Mouse (Mus musculus): Measurements from ENCODE around the gene Gm10642. TPM values are rescaled to one million over a fixed set of nuclear protein-coding genes. Genes with fewer than 3 reads are reported as not detected.

The Gm10642 gene
- polyA plus RNA-seq, 1 experiment = not detected

DNA sequence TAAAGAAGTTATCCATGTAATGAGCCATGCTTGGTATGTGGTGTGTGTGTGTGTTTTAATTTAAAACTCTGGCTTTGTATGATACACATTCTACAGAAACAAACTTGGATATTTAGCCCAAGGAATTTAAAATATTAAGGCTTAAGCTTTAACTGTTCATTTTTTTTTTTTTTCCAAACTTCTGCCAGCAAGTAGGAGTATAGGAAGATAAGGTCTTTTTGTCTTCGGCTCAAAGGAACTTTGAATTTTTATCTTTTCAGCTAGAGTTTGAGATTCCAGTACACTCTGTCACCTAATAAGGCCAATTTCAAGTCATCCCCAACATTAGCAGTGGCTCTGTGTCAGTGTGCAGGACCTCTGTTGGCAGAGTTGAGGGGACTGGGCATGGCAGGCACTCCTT is 26.2 kb downstream of the Gm10642 start:
- no peak overlapping the region for H3K4me3 ChIP-seq (ENCODE audit: insufficient read depth, low read depth, low read length)
- H3K27ac ChIP-seq (ENCODE audit: insufficient read depth, low read depth, low read length) = no peak overlapping the region
- TF ChIP-seq CTCF (IDR thresholded peaks at IDR 0.05; ENCODE audit: insufficient read depth, low read depth, low read length) = no peak
- no peak for TF ChIP-seq POLR2A (IDR thresholded peaks at IDR 0.05; ENCODE audit: insufficient read depth, low read depth, low read length)
- 60% methylated on average over 1 of the region's 1 CpGs for WGBS
- H3K4me1 ChIP-seq (ENCODE audit: control insufficient read depth, insufficient read depth, low read length) = peaks cover 2% of the 10 kb centered on the region; the same call in 1 of the 2 replicates

DNA sequence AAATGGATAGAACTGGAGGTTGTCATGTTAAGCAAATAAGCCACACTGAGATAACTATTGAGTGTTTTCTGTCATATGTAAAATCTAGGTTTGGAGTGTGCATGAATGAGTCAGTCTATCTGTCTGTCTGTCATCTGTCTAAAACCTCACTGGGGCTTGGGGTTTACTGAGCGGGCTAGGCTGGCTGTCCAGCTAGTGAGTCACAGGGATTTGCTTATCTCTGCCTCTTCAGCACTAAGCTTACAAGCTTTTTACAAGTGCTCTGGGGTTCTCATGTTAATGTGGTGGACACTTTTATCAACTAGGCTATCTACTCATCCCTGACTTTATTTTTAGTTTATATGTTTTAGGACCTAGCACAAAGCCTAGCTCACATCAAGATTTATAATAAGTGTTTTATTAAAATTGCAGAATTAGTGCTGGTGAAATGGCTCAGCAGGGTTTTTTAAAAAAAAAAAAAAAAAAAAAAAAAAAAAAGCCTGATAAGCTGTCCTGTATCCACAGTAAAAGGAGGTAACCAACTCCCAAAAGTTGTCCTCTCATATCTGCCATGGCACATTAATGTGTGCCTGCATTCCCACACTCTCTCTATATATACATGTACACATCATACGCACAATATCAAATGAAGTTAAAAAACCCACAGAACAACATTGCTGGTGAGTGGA is 32.4 kb downstream of the Gm10642 start:
- H3K27ac ChIP-seq (ENCODE audit: insufficient read depth, low read depth, low read length) = no peak overlapping the region
- WGBS = 93% methylated on average over 2 of the region's 2 CpGs
- no peaks in the 10 kb centered on the region for H3K4me1 ChIP-seq (ENCODE audit: control insufficient read depth, insufficient read depth, low read length)
- TF ChIP-seq POLR2A (IDR thresholded peaks at IDR 0.05; ENCODE audit: insufficient read depth, low read depth, low read length) (no peak), CTCF (IDR thresholded peaks at IDR 0.05; ENCODE audit: insufficient read depth, low read depth, low read length) (no peak)
- no peak overlapping the region for H3K4me3 ChIP-seq (ENCODE audit: insufficient read depth, low read depth, low read length)

DNA sequence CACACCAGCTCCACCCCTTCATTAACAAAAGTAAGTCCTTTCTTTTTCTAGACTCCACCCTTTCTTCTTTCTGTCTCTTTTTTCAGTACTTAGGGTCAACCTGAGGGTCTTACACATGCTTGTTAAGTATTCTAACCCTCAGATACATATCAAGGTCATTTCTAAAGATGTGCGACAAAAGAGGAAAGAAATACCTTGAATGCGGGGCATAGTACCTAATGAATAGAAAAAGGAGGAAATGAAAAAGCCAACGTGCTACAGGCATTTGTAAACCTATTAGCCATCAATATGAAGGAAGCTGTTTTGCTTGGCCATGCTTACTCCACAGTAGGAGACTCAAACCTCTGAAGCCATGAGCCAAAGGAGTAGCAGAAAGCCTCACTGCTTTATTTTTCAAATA is 33.9 kb downstream of the Gm10642 start:
- 73% methylated on average over 3 of the region's 3 CpGs for WGBS
- Histone ChIP-seq H3K27ac (ENCODE audit: insufficient read depth, low read depth, low read length) (no peak overlapping the region), H3K4me3 (ENCODE audit: insufficient read depth, low read depth, low read length) (no peak overlapping the region), H3K4me1 (ENCODE audit: control insufficient read depth, insufficient read depth, low read length) (no peaks in the 10 kb centered on the region)
- TF ChIP-seq CTCF (IDR thresholded peaks at IDR 0.05; ENCODE audit: insufficient read depth, low read depth, low read length) (no peak), POLR2A (IDR thresholded peaks at IDR 0.05; ENCODE audit: insufficient read depth, low read depth, low read length) (no peak)

DNA sequence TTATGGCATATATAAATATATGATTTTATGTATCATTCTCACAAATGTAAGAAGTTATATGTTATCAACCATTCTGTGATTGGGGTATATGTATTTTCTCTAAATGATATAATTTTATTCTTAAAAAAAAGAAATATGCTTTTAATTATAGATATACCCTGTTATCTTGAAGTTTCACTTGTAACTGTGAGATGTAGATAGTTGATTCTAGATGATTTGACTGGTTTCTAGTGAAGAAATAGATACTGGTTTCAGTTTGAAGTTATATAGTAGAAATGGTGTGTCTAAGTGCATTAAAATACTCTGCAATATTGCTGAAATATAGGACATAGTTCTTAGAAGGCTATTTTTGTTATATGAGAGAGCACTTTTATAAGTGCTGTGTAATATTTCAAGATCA is 34.5 kb downstream of the Gm10642 start:
- TF ChIP-seq POLR2A (IDR thresholded peaks at IDR 0.05; ENCODE audit: insufficient read depth, low read depth, low read length) = no peak
- TF ChIP-seq CTCF (IDR thresholded peaks at IDR 0.05; ENCODE audit: insufficient read depth, low read depth, low read length) = no peak

DNA sequence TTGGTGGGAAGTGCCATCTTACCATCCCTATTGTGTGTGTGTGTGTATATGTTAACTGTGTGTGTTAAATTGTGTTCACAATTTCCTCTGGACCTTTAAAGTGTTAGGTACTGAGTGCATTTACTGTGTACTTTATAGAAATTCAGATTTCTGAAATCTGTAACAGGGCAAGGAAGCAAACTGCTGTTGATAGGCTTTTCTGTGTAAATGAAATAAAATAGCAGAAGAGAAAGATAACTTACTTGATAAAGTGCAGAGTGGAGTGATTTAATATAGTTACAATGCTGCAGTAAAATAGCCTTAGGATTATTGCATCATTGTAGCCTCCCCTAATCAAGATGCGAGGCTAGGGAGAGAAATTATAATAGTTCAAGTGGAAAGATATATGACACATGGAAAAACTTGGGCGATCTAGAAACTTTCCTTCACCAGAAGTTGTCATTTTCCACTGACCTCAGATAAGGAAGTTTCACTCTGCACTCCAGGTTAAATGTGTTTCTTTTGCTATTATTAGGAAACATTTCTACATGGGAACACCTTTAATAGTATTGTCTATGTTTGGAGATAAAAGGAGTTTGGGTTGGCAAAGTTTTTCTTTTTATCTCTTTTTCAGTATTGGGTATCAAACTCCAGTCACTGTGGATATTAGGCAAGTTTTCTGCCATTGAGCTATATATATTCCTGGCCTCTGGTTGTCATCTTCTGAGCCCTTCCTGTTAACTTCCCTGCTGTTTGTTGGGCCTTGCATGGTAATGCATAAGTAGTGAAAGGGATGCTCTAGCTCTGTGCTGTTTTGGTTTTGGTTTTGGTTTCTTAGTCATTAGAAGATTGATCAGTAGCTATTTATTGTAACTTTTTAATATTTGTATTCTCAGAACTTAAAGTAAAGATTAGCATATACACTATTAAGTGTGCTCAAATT is 36.0 kb downstream of the Gm10642 start:
- Histone ChIP-seq H3K27ac (ENCODE audit: insufficient read depth, low read depth, low read length) (no peak overlapping the region), H3K4me1 (ENCODE audit: control insufficient read depth, insufficient read depth, low read length) (no peaks in the 10 kb centered on the region), H3K4me3 (ENCODE audit: insufficient read depth, low read depth, low read length) (no peak overlapping the region)
- TF ChIP-seq CTCF (IDR thresholded peaks at IDR 0.05; ENCODE audit: insufficient read depth, low read depth, low read length) (no peak), POLR2A (IDR thresholded peaks at IDR 0.05; ENCODE audit: insufficient read depth, low read depth, low read length) (no peak)
- WGBS = 75% methylated on average over 2 of the region's 2 CpGs

More for the DNA sequence above, 34.5 kb downstream of the Gm10642 start:
- Histone ChIP-seq H3K4me1 (ENCODE audit: control insufficient read depth, insufficient read depth, low read length) (no peaks in the 10 kb centered on the region), H3K4me3 (ENCODE audit: insufficient read depth, low read depth, low read length) (no peak overlapping the region), H3K27ac (ENCODE audit: insufficient read depth, low read depth, low read length) (no peak overlapping the region)

DNA sequence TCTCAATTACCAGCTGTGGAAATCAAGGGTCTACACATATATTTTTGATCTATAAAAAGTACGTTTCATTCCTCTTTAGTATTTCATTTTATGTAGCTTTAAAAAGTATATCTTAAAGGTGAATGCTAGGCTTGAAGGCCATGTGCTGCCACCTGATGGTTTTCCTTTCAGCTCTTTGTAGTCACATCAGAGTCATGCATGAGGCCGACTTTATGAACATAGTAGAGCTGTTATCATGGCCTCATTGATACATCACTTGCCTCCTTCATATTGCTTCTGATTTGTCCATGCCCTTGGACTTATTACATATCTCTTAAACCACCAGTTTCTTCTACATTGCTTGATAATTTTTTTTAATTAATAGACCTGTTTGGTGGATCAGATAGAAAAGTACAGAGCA is 39.7 kb downstream of the Gm10642 start:
- Histone ChIP-seq H3K27ac (ENCODE audit: insufficient read depth, low read depth, low read length) (no peak overlapping the region), H3K4me1 (ENCODE audit: control insufficient read depth, insufficient read depth, low read length) (no peaks in the 10 kb centered on the region), H3K4me3 (ENCODE audit: insufficient read depth, low read depth, low read length) (no peak overlapping the region)
- 85% methylated on average over 2 of the region's 2 CpGs for WGBS
- TF ChIP-seq POLR2A (IDR thresholded peaks at IDR 0.05; ENCODE audit: insufficient read depth, low read depth, low read length) (no peak), CTCF (IDR thresholded peaks at IDR 0.05; ENCODE audit: insufficient read depth, low read depth, low read length) (no peak)

DNA sequence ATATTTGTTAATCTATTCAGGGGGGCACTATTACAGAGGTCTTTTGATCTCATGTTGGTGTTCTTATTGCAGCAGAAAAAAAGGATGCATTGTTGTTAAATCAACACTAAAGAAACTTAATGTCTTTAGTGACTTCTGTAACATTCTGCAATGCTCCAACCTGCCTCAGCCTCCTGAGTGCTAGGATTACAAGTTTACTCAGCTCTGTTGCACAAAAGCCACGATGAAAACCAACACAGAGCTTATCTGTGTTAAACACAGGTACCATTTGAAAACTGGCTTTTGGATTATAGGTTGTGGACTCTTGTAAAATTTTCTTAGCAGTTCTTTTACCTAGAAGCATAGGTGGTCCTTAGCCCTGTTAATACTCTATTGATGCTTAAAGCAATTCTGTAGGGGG is 42.0 kb downstream of the Gm10642 start:
- no peak overlapping the region for H3K4me3 ChIP-seq (ENCODE audit: insufficient read depth, low read depth, low read length)
- H3K27ac ChIP-seq (ENCODE audit: insufficient read depth, low read depth, low read length) = no peak overlapping the region
- 84% methylated on average over 1 of the region's 1 CpGs for WGBS
- no peaks in the 10 kb centered on the region for H3K4me1 ChIP-seq (ENCODE audit: control insufficient read depth, insufficient read depth, low read length)
- TF ChIP-seq CTCF (IDR thresholded peaks at IDR 0.05; ENCODE audit: insufficient read depth, low read depth, low read length) = no peak
- no peak for TF ChIP-seq POLR2A (IDR thresholded peaks at IDR 0.05; ENCODE audit: insufficient read depth, low read depth, low read length)

DNA sequence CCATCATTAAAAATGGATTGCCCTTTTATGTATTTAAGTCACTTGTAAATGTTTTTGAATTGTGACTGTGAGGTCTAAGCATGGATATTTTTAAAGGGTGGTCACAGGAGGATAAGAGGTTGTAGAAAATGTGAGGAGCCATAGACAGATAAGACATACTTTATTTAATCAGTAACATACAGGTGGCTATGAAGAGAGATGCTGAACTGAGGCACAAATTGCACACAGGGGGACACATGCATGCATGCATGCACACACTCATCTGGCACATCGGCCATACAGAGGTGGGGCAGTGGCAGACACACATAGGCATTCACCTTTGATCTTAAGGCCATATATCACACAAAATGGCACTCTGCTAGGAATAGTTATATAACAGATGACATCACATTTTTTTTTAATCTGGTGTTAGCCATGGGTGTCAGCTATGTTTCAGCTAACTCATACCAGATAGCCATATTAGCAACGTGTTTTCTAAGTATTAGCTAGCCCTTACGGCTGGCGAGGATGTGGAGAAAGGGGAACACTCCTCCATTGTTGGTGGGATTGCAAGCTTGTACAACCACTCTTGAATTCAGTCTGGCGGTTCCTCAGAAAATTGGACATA is 47.6 kb downstream of the Gm10642 start:
- Histone ChIP-seq H3K27ac (ENCODE audit: insufficient read depth, low read depth, low read length) (no peak overlapping the region), H3K4me1 (ENCODE audit: control insufficient read depth, insufficient read depth, low read length) (no peaks in the 10 kb centered on the region), H3K4me3 (ENCODE audit: insufficient read depth, low read depth, low read length) (no peak overlapping the region)
- no peak for TF ChIP-seq POLR2A (IDR thresholded peaks at IDR 0.05; ENCODE audit: insufficient read depth, low read depth, low read length)
- TF ChIP-seq CTCF (IDR thresholded peaks at IDR 0.05; ENCODE audit: insufficient read depth, low read depth, low read length) = no peak
- WGBS = 95% methylated on average over 5 of the region's 5 CpGs

DNA sequence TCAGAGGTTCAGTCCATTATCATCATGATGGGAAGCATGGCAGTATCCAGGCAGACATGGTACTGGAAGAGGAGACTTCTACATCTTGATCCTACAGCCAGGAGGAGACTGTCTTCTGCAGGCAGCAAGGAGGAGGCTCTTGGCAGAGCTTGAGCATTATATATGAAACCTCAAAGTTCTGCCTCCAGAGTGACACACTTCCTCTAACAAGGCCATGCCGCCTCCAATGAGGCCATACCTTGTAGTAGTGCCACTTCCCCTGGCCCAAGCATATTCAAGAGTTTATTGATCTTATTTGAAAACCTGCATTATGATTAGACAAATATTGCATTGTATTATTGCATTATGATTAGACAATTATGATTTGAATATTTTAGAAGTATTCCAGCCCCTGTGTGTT is 50.4 kb downstream of the Gm10642 start:
- Histone ChIP-seq H3K4me3 (ENCODE audit: insufficient read depth, low read depth, low read length) (no peak overlapping the region), H3K4me1 (ENCODE audit: control insufficient read depth, insufficient read depth, low read length) (no peaks in the 10 kb centered on the region), H3K27ac (ENCODE audit: insufficient read depth, low read depth, low read length) (no peak overlapping the region)
- TF ChIP-seq POLR2A (IDR thresholded peaks at IDR 0.05; ENCODE audit: insufficient read depth, low read depth, low read length) (no peak), CTCF (IDR thresholded peaks at IDR 0.05; ENCODE audit: insufficient read depth, low read depth, low read length) (no peak)
- WGBS = 98% methylated on average over 1 of the region's 1 CpGs

Other genes with a start within 250 kb of the Gm10642 start
- gene Ccnb2, start 234.7 kb upstream of the Gm10642 start, polyA plus RNA-seq (2012; ENCODE audit: insufficient read depth, insufficient read length, low replicate concordance, missing spikeins) = not detected in 2 replicates
- gene Rnf111, start 152.5 kb upstream of the Gm10642 start, polyA plus RNA-seq (2012; ENCODE audit: insufficient read depth, insufficient read length, low replicate concordance, missing spikeins) = not detected in 2 replicates
- 142 and 201 TPM in 2 replicates for gene Sltm, start 113.5 kb upstream of the Gm10642 start, polyA plus RNA-seq (2012; ENCODE audit: insufficient read depth, insufficient read length, low replicate concordance, missing spikeins)
- not detected in 2 replicates for gene Mindy2, start 923 bp downstream of the Gm10642 start, polyA plus RNA-seq (2012; ENCODE audit: insufficient read depth, insufficient read length, low replicate concordance, missing spikeins)
- not detected in 2 replicates for gene Adam10, start 22.7 kb downstream of the Gm10642 start, polyA plus RNA-seq (2012; ENCODE audit: insufficient read depth, insufficient read length, low replicate concordance, missing spikeins)

Measured in olfactory bulb, adult 2 months (tissue).